Mouse (Mus musculus) v-Abl transformed pro-B cells (cell line): ENCODE results near the gene Vmn1r27.

Experiments used
- in situ Hi-C, 2 experiments: fragments of 400-800 bp; cut with MboI; formaldehyde crosslinking; loops; one replicate each; pipeline ENCODE4 v1.15.1; 2025; ENCODE audit not compliant: unreplicated experiment in 2 of 2

Vmn1r27 gene

GRCm38 (mm10) chr6:58218721-58219120, at the start of gene Vmn1r27:
Gene Vmn1r27 (minus strand): TSS chr6:58218821.
- in situ Hi-C loops = no loop called here

GRCm38 (mm10) chr6:58261737-58262136, 43.1 kb upstream of the Vmn1r27 start, which contains the start of gene Vmn1r28:
Gene Vmn1r28 (plus strand): TSS chr6:58262037.
- in situ Hi-C loops = no loop called here

DNA sequence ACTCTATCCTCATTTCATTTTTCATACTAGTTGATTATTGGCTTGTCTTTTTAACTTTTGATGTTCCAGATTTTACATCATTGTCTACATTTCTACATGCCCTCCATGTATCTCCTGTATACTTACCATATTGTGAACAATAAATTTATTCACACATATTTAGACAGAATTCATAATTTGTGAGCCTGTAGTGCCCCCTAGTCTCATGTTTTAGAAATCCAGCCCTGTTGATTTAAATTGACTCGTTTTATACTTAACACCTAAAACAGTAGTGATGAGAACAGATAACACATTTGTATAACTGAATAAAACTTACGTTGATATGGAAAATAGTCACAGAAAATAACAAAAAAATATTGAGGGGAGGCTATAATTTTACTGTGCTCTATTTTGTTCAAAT, 2.5 kb downstream of the Vmn1r27 start:
- in situ Hi-C loops = no loop called here
